Mouse (Mus musculus) erythroid progenitor cell, adult 5-6 weeks (primary cell): ENCODE data around the gene Abhd15. TPM values are rescaled to one million over a fixed set of nuclear protein-coding genes. Genes with fewer than 3 reads are reported as not detected.

Source experiments
- ATAC-seq: replicated peaks from 2 replicates; pipeline ENCODE4 v1.8.0; 2016; ENCODE audit warnings: moderate number of reproducible peaks, mild to moderate bottlenecking, moderate TSS enrichment, inconsistent platforms; ENCODE audit not compliant: poor library complexity, low FRiP score, severe bottlenecking
- total RNA-seq, 2 experiments: library from RNA; stranded (forward) in 1 of 2; stranded (reverse) in 1 of 2; fragments of 150-400 nt in 1 of 2; fragments of 186-747, 209-891 nt in 1 of 2; gene quantifications; 2 replicates each; pipeline versions ENCODE4 v1.2.3 to v1.2.4; 2015 to 2017; ENCODE audit warnings: low replicate concordance in 2 of 2

Gene Abhd15
- total RNA-seq, 2 experiments from 2014 or later, result 0.68 TPM; not detected in 1

GRCm38 (mm10) chr11:77492311-77492871, 22.5 kb upstream of the Abhd15 start:
- ATAC-seq, result no peak

GRCm38 (mm10) chr11:77492911-77493332, 22.0 kb upstream of the Abhd15 start:
- peak; percentile 86 for ATAC-seq

- no peak for ATAC-seq
Measured at GRCm38 (mm10) chr11:77493512-77494343, 21.2 kb upstream of the Abhd15 start, which contains the start of gene Git1. Gene Git1, plus strand, starts transcription at chr11:77493562.

- no peak for ATAC-seq
Measured at GRCm38 (mm10) chr11:77494344-77494676, 20.6 kb upstream of the Abhd15 start.

GRCm38 (mm10) chr11:77494782-77495181, 20.1 kb upstream of the Abhd15 start:
- no peak for ATAC-seq

GRCm38 (mm10) chr11:77495507-77495906, 19.4 kb upstream of the Abhd15 start:
- ATAC-seq, result no peak

GRCm38 (mm10) chr11:77497341-77497756, 17.6 kb upstream of the Abhd15 start:
- no peak for ATAC-seq

- ATAC-seq, result no peak
Measured at GRCm38 (mm10) chr11:77497851-77498250, 17.1 kb upstream of the Abhd15 start.

- ATAC-seq, result no peak
Measured at GRCm38 (mm10) chr11:77498261-77499139, 16.4 kb upstream of the Abhd15 start.

GRCm38 (mm10) chr11:77499354-77499753, 15.6 kb upstream of the Abhd15 start:
- ATAC-seq, result no peak

- ATAC-seq, result no peak
Measured at GRCm38 (mm10) chr11:77500361-77501325, 14.3 kb upstream of the Abhd15 start.

- peak; percentile 64 for ATAC-seq
Measured at GRCm38 (mm10) chr11:77501392-77501791, 13.5 kb upstream of the Abhd15 start.

GRCm38 (mm10) chr11:77501971-77502370, 12.9 kb upstream of the Abhd15 start:
- ATAC-seq, result no peak

GRCm38 (mm10) chr11:77502481-77502880, 12.4 kb upstream of the Abhd15 start:
- ATAC-seq, result no peak

GRCm38 (mm10) chr11:77503511-77503910, 11.4 kb upstream of the Abhd15 start:
- ATAC-seq, result no peak

GRCm38 (mm10) chr11:77504377-77504776, 10.5 kb upstream of the Abhd15 start:
- no peak for ATAC-seq

- no peak for ATAC-seq
Measured at GRCm38 (mm10) chr11:77505291-77505980, 9.5 kb upstream of the Abhd15 start.

- ATAC-seq, result no peak
Measured at GRCm38 (mm10) chr11:77506273-77506672, 8.6 kb upstream of the Abhd15 start.

- ATAC-seq, result no peak
Measured at GRCm38 (mm10) chr11:77506941-77507340, 8.0 kb upstream of the Abhd15 start.
